Mouse (Mus musculus): ENCODE measurements around the gene Dazl. TPM values are rescaled to one million over a fixed set of nuclear protein-coding genes. Genes with fewer than 3 reads are reported as not detected.

The Dazl gene
- polyA plus RNA-seq (2015; fragmentation: Nextera tagmentation; extraction: Ambion mirVana): 0.11 TPM in 1 of 2 replicates, not detected in the other

- Histone ChIP-seq H3K27ac (ENCODE audit: low read length) (peak within 1 kb of the TSS; percentile 72; the same call in 1 of the 2 replicates), H3K9me3 (ENCODE audit: low read length) (peaks cover 6% of the 10 kb centered on the region; the same call in 1 of the 2 replicates), H3K9ac (replicated peaks; ENCODE audit: low read depth) (peak within 1 kb of the TSS; percentile 48; the same call in 1 of the 2 replicates), H3K4me3 (ENCODE audit: low read depth, low read length) (peak within 1 kb of the TSS; percentile 37), H3K27me3 (replicated peaks; ENCODE audit: insufficient read depth, low read length) (no peaks in the 10 kb centered on the region), H3K4me2 (replicated peaks; ENCODE audit: low read depth, low read length) (peak within 1 kb of the TSS; percentile 64), H3K36me3 (ENCODE audit: insufficient read depth, low read length) (no peaks in the 10 kb centered on the region), H3K4me1 (ENCODE audit: insufficient read depth, low read depth, low read length) (no peaks in the 10 kb centered on the region)
- 93% methylated on average over 42 of the region's 43 CpGs for WGBS
- no peak for TF ChIP-seq EP300 (IDR thresholded peaks at IDR 0.05)
- no peak for TF ChIP-seq CTCF (IDR thresholded peaks at IDR 0.05)
- DNase-seq (ENCODE audit: low spot score): no peak
- no peak for ATAC-seq
Measured at GRCm38 (mm10) chr17:50293241-50293731, at the start of gene Dazl. Gene Dazl, minus strand, starts transcription at chr17:50293636.

GRCm38 (mm10) chr17:50341850-50342544 lies 48.6 kb upstream of the Dazl start:
- H3K4me2 ChIP-seq (replicated peaks; ENCODE audit: low read depth, low read length): no peak overlapping the region
- DNase-seq (ENCODE audit: low spot score): no peak
- no peaks in the 10 kb centered on the region for H3K36me3 ChIP-seq (ENCODE audit: insufficient read depth, low read length)
- H3K4me1 ChIP-seq (ENCODE audit: insufficient read depth, low read depth, low read length): no peaks in the 10 kb centered on the region
- 81% methylated on average over 11 of the region's 11 CpGs for WGBS
- no peak overlapping the region for H3K4me3 ChIP-seq (ENCODE audit: low read depth, low read length)
- no peaks in the 10 kb centered on the region for H3K9me3 ChIP-seq (ENCODE audit: low read length)
- H3K27ac ChIP-seq (ENCODE audit: low read length): no peak overlapping the region
- TF ChIP-seq EP300 (IDR thresholded peaks at IDR 0.05): no peak
- TF ChIP-seq CTCF (IDR thresholded peaks at IDR 0.05): no peak
- H3K27me3 ChIP-seq (replicated peaks; ENCODE audit: insufficient read depth, low read length): no peaks in the 10 kb centered on the region
- no peak for ATAC-seq
- no peak overlapping the region for H3K9ac ChIP-seq (replicated peaks; ENCODE audit: low read depth)

DNA sequence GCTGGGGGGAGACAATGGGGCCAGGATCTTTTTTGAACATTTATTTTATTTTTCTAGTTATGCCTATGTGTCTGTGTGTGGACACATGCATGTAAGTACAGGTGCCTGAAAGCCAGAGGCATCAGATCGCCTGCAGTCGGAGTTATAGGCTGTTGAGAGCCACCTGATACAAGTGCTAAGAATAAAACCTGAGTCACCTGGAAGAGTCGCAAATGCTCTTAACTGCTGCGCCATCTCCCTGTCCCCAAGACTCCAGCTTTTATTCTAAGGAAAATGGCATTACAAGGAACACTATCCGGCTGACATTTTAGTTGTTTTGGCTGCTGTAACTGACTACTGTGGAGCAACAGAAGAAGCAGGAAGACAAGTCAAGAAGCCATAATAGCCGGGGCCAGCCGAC lies 45.5 kb upstream of the Dazl start:
- no peak for ATAC-seq
- H3K9me3 ChIP-seq (ENCODE audit: low read length): no peaks in the 10 kb centered on the region
- WGBS: 86% methylated on average over 7 of the region's 7 CpGs
- TF ChIP-seq CTCF (IDR thresholded peaks at IDR 0.05): no peak
- H3K36me3 ChIP-seq (ENCODE audit: insufficient read depth, low read length): no peaks in the 10 kb centered on the region
- H3K9ac ChIP-seq (replicated peaks; ENCODE audit: low read depth): no peak overlapping the region
- no peaks in the 10 kb centered on the region for H3K27me3 ChIP-seq (replicated peaks; ENCODE audit: insufficient read depth, low read length)
- no peak overlapping the region for H3K27ac ChIP-seq (ENCODE audit: low read length)
- no peak overlapping the region for H3K4me2 ChIP-seq (replicated peaks; ENCODE audit: low read depth, low read length)
- no peak overlapping the region for H3K4me3 ChIP-seq (ENCODE audit: low read depth, low read length)
- no peaks in the 10 kb centered on the region for H3K4me1 ChIP-seq (ENCODE audit: insufficient read depth, low read depth, low read length)
- DNase-seq (ENCODE audit: low spot score): no peak

- no peak overlapping the region for H3K4me2 ChIP-seq (replicated peaks; ENCODE audit: low read depth, low read length)
- WGBS: 74% methylated on average over 2 of the region's 2 CpGs
- no peak overlapping the region for H3K27ac ChIP-seq (ENCODE audit: low read length)
- H3K36me3 ChIP-seq (ENCODE audit: insufficient read depth, low read length): no peaks in the 10 kb centered on the region
- TF ChIP-seq CTCF (IDR thresholded peaks at IDR 0.05): no peak
- TF ChIP-seq EP300 (IDR thresholded peaks at IDR 0.05): no peak
- H3K9ac ChIP-seq (replicated peaks; ENCODE audit: low read depth): no peak overlapping the region
- no peak for DNase-seq (ENCODE audit: low spot score)
- no peak for ATAC-seq
- H3K9me3 ChIP-seq (ENCODE audit: low read length): no peaks in the 10 kb centered on the region
- H3K4me1 ChIP-seq (ENCODE audit: insufficient read depth, low read depth, low read length): no peaks in the 10 kb centered on the region
- H3K27me3 ChIP-seq (replicated peaks; ENCODE audit: insufficient read depth, low read length): no peaks in the 10 kb centered on the region
- H3K4me3 ChIP-seq (ENCODE audit: low read depth, low read length): no peak overlapping the region
Measured at GRCm38 (mm10) chr17:50335776-50336175, 42.3 kb upstream of the Dazl start.

- ATAC-seq (no peak), DNase-seq (ENCODE audit: low spot score) (no peak)
- no peak overlapping the region for H3K27ac ChIP-seq (ENCODE audit: low read length)
- TF ChIP-seq CTCF (IDR thresholded peaks at IDR 0.05) (no peak), EP300 (IDR thresholded peaks at IDR 0.05) (no peak)
- H3K36me3 ChIP-seq (ENCODE audit: insufficient read depth, low read length): no peaks in the 10 kb centered on the region
- no peak overlapping the region for H3K4me2 ChIP-seq (replicated peaks; ENCODE audit: low read depth, low read length)
- no peaks in the 10 kb centered on the region for H3K27me3 ChIP-seq (replicated peaks; ENCODE audit: insufficient read depth, low read length)
- WGBS: 79% methylated on average over 5 of the region's 5 CpGs
- no peaks in the 10 kb centered on the region for H3K4me1 ChIP-seq (ENCODE audit: insufficient read depth, low read depth, low read length)
- H3K9me3 ChIP-seq (ENCODE audit: low read length): no peaks in the 10 kb centered on the region
- H3K9ac ChIP-seq (replicated peaks; ENCODE audit: low read depth): no peak overlapping the region
- H3K4me3 ChIP-seq (ENCODE audit: low read depth, low read length): no peak overlapping the region
Measured at GRCm38 (mm10) chr17:50334694-50335093, 41.3 kb upstream of the Dazl start.

DNA sequence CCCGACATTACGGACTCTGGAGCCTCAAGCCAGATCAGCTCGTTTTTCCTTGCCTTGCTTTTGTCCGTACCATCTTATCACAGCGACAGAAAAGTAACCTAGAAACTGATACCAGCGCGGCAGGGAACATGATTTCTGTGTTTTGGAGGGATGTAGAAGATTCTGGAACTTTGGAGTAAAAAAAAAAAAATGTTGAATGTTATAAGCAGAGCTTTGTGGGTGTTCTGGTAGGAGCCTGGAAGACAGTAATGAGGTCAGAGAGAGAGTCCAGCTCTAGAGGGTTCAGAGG lies 38.5 kb upstream of the Dazl start:
- DNase-seq (ENCODE audit: low spot score) (no peak), ATAC-seq (no peak)
- H3K9me3 ChIP-seq (ENCODE audit: low read length): no peaks in the 10 kb centered on the region
- TF ChIP-seq CTCF (IDR thresholded peaks at IDR 0.05) (no peak), EP300 (IDR thresholded peaks at IDR 0.05) (no peak)
- 56% methylated on average over 7 of the region's 7 CpGs for WGBS
- no peak overlapping the region for H3K27ac ChIP-seq (ENCODE audit: low read length)
- H3K27me3 ChIP-seq (replicated peaks; ENCODE audit: insufficient read depth, low read length): no peaks in the 10 kb centered on the region
- H3K9ac ChIP-seq (replicated peaks; ENCODE audit: low read depth): no peak overlapping the region
- H3K4me2 ChIP-seq (replicated peaks; ENCODE audit: low read depth, low read length): no peak overlapping the region
- H3K36me3 ChIP-seq (ENCODE audit: insufficient read depth, low read length): no peaks in the 10 kb centered on the region
- no peaks in the 10 kb centered on the region for H3K4me1 ChIP-seq (ENCODE audit: insufficient read depth, low read depth, low read length)
- H3K4me3 ChIP-seq (ENCODE audit: low read depth, low read length): no peak overlapping the region

Data from lung, postnatal 0 days (tissue).